Mouse (Mus musculus) inflammation-experienced regulatory T-cells, adult 16 weeks (primary cell): ENCODE data around the gene Olfr545. TPM values are rescaled to one million over a fixed set of nuclear protein-coding genes. Genes with fewer than 3 reads are reported as not detected.

Experiments used
- polyA plus RNA-seq: library from polyadenylated mRNA; unstranded; fragments of 100-300 nt; shearing (Covaris generic); gene quantifications from one replicate; pipeline ENCODE4 v1.2.1, GENCODE M21; 2017

Olfr545 gene
- polyA plus RNA-seq: not detected

GRCm38 (mm10) chr7:102499473-102499872 is at the start of gene Olfr545:
Olfr545 (minus strand) TSS chr7:102499573.

GRCm38 (mm10) chr7:102540596-102540995 is 41.2 kb upstream of the Olfr545 start, which contains the start of gene Olfr548-ps1:
Olfr548-ps1 (plus strand) TSS chr7:102540896.

GRCm38 (mm10) chr7:102534449-102534848 is 35.1 kb upstream of the Olfr545 start, which contains the start of gene Olfr547:
Olfr547 (plus strand) TSS chr7:102534749.

GRCm38 (mm10) chr7:102488161-102488560 is 11.2 kb downstream of the Olfr545 start, which contains the start of gene Olfr544:
Olfr544 (minus strand) TSS chr7:102488313.

GRCm38 (mm10) chr7:102481579-102481978 is 17.8 kb downstream of the Olfr545 start, which contains the start of gene Olfr543:
Olfr543 (minus strand) TSS chr7:102481679.

GRCm38 (mm10) chr7:102441657-102442391 is 57.5 kb downstream of the Olfr545 start, which contains the start of gene Rrm1:
Rrm1 (plus strand) TSS chr7:102441695.

Other genes starting within 250 kb of the Olfr545 start
- 303 TPM for gene Rhog, start 243.5 kb downstream of the Olfr545 start, polyA plus RNA-seq
- gene Stim1, start 231.8 kb downstream of the Olfr545 start, polyA plus RNA-seq: 104 TPM
- gene Rrm1, start 57.9 kb downstream of the Olfr545 start, polyA plus RNA-seq: 61.1 TPM
- gene Olfr543, start 17.9 kb downstream of the Olfr545 start, polyA plus RNA-seq: not detected
- gene Olfr544, start 11.3 kb downstream of the Olfr545 start, polyA plus RNA-seq: 0.09 TPM
- gene Olfr547, start 35.2 kb upstream of the Olfr545 start, polyA plus RNA-seq: not detected
- not detected for gene Olfr548-ps1, start 41.3 kb upstream of the Olfr545 start, polyA plus RNA-seq
- not detected for gene Olfr549, start 50.3 kb upstream of the Olfr545 start, polyA plus RNA-seq
- 132 TPM for gene Trim21, start 65.9 kb upstream of the Olfr545 start, polyA plus RNA-seq
- not detected for gene Olfr550, start 71.9 kb upstream of the Olfr545 start, polyA plus RNA-seq
- gene Olfr551, start 92.3 kb upstream of the Olfr545 start, polyA plus RNA-seq: not detected
- not detected for gene Olfr552, start 98.2 kb upstream of the Olfr545 start, polyA plus RNA-seq
- not detected for gene Olfr553, start 118.6 kb upstream of the Olfr545 start, polyA plus RNA-seq
- not detected for gene Olfr554, start 138.9 kb upstream of the Olfr545 start, polyA plus RNA-seq
- gene Olfr555, start 159.2 kb upstream of the Olfr545 start, polyA plus RNA-seq: not detected
- not detected for gene Olfr556, start 165.3 kb upstream of the Olfr545 start, polyA plus RNA-seq
- gene Trim68, start 187.8 kb upstream of the Olfr545 start, polyA plus RNA-seq: 22.3 TPM
- not detected for gene Olfr557, start 196.3 kb upstream of the Olfr545 start, polyA plus RNA-seq
- gene Olfr558, start 202.6 kb upstream of the Olfr545 start, polyA plus RNA-seq: not detected
- not detected for gene Olfr33, start 219.5 kb upstream of the Olfr545 start, polyA plus RNA-seq
- not detected for gene Olfr559, start 227.9 kb upstream of the Olfr545 start, polyA plus RNA-seq